Mouse (Mus musculus): Measurements from ENCODE around the gene Wasf2.
"Not testable (repeated sequence)": the region's sequence is repeated elsewhere in the genome, so short reads cannot be mapped to it uniquely, and the experiment has no call there.

DNA sequence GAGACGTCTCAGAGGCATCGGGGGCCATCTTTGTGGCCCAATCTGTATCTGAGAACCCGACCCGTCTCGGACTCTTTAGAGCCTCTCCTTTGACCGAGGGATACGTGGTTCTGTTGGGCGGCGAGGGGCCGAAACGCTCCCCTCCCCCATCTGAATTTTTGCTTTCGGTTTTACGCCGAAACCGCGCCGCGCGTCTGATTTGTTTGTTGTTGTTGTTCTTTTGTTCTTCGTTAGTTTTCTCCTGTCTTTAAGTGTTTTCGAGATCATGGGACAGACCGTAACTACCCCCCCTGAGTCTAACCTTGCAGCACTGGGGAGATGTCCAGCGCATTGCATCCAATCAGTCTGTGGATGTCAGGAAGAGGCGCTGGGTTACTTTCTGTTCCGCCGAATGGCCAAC, 33.6 kb upstream of the Wasf2 start:
- TF ChIP-seq CTCF (conservative IDR thresholded peaks at IDR 0.05; ENCODE audit: low read length); POU5F1 (IDR thresholded peaks at IDR 0.05; ENCODE audit: borderline replicate concordance, low read length); NANOG (IDR thresholded peaks at IDR 0.05; ENCODE audit: borderline replicate concordance, low read length): not testable (repeated sequence)

All from E14TG2a.4 (cell line).